Mouse (Mus musculus) heart, adult 9 months (tissue): ENCODE results near the gene 1700020D05Rik.
"Not testable (repeated sequence)": the region's sequence is repeated elsewhere in the genome, so short reads cannot be mapped to it uniquely, and the experiment has no call there.

ENCODE experiments used
- DNase-seq, 2 experiments: peaks; one replicate each; pipeline ENCODE4 v3.0.0; 2022; ENCODE audit warnings: low spot score in 2 of 2

Gene 1700020D05Rik

DNA sequence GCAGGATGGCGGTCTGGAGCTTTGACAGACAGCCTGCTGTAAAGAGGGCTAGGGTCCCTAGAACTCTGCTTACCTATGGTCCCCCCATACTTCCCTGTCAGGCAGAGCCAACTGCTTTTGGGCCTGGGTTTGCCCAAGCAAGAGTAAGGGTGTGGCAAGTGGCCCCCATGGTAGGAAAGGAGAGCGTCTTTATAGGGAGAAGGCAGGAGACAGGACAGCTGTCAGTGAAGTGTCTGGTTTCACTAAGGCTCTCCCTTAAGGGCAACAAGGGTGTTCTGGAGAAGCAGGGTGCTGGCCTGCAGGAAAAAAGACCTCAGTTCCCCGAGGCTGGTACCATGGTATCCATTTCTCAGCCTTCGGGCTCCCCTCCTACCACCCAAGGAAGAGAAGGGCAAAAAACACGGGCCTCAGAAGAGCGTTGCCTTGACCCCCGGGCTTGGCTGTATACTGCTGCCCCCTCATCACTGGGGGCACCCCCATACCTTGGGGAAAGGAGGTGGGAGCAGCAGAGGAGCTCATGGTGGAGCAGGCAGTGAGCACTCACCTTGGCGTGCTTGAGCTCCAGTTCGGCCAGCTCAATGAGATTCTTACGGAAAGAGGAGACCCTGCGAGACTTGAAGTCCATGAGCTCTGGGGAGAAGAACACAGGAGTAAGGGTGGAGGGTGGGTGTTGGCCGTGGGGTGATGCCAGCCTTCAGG lies 8.1 kb downstream of the 1700020D05Rik start:
- no peak for DNase-seq

DNA sequence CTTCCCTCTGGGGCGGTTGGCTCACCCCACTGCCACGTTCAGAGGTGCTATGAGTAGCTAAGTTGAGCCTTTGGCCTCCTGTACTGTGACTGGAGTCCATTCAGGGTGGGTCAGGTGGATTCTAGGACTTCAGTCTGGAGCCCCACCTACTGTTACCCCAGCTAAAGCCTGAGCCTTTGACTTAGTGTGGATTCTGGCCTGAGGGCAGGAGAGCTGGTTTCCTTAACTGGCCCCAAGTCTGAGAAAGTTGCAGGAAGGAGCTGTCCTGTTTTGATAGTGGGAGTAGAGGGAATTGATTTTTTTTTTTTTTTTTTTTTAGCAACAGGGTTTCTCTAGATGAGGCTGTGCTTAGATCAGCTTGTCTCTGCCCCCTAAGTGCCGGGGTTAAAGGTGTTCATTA lies 9.3 kb downstream of the 1700020D05Rik start:
- DNase-seq = no peak

- not testable (repeated sequence) for DNase-seq
These were observed 10.3 kb downstream of the 1700020D05Rik start for GRCm38 (mm10) chr19:5493301-5493721.

DNA sequence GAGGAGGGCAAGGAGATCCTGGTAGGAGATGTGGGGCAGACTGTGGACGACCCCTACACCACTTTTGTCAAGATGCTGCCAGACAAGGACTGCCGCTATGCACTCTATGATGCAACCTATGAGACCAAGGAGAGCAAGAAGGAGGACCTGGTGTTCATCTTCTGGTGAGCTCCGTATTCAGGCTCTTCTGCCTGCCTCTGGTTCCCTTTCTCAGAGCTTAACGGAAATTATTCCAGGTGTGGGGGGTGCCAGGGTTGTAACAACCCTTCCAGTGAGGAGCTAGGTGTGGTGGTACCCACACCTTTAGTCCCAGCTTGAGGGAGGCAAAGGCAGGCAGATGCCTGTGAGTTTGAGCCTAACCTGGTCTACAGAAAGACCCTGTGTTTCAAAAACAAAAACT lies 10.9 kb downstream of the 1700020D05Rik start:
- DNase-seq = no peak

GRCm38 (mm10) chr19:5490898-5491708 lies 12.5 kb downstream of the 1700020D05Rik start:
- DNase-seq = peak; percentile 92 to 93

DNA sequence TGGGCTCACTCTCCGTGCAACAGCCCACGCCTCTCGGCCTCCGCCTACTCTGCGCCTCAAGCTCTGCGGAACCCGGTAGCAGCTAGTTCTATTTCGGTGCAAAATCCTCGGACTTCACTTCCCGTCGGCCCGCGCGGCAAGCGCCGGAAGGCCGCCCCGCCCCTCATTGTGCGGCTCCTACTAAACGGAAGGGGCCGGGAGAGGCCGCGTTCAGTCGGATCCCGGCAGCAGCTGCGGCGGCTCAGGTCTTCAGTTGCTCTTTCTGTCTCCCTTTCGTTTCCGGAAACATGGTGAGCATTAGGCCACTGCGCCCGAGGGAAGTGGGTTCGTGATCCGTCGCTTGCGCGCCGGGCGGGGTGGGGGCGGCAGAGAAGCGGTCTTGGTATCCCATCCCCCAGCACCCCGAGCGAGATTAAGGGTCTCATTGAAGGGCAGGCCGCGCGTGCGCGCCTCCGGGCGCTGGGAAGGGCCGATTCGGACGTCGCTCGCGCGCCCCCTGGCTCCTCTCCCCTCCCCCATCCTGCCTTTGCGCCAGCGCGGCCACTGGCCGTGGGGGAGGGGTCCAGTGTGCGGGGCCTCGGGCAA lies 13.2 kb downstream of the 1700020D05Rik start, which contains the start of gene Cfl1:
TSS of gene Cfl1 (plus strand) at position 143 of the 585 bp plus-strand sequence.
- DNase-seq = peak; percentile 96 to 97

- not testable (repeated sequence) for DNase-seq
These were observed 13.9 kb downstream of the 1700020D05Rik start for GRCm38 (mm10) chr19:5489721-5490120.

GRCm38 (mm10) chr19:5488878-5489571 lies 14.6 kb downstream of the 1700020D05Rik start:
- peak; percentile 98 for DNase-seq

GRCm38 (mm10) chr19:5487768-5488550 lies 15.6 kb downstream of the 1700020D05Rik start, which contains the start of gene Mus81:
Mus81 (minus strand) TSS chr19:5488402.
- DNase-seq = peak; percentile 97 to 98

GRCm38 (mm10) chr19:5486771-5487170 lies 16.8 kb downstream of the 1700020D05Rik start:
- DNase-seq = no peak

- no peak for DNase-seq
These were observed 17.3 kb downstream of the 1700020D05Rik start for GRCm38 (mm10) chr19:5486286-5486685.

DNA sequence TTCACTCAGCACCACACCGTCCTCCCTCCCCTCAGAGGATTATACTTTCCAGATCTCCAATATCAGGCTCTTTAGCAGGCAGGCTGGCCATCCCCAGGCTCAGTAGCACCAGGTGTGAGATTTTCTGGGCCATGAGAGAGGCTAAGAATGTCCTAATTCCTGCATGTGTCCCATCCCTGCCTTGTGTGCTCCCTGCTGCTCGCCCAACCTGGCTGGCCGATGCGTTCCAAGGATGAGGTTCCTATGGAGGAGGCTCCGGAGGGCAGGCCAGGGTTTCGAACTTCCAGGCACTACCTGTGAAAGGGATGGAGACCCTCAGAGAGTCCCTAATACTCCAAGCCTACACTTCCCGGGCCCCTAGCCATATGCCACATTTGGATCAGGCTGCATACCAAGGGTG lies 17.8 kb downstream of the 1700020D05Rik start:
- DNase-seq = no peak

- DNase-seq = no peak
These were observed 18.2 kb downstream of the 1700020D05Rik start for GRCm38 (mm10) chr19:5485371-5485770.

DNA sequence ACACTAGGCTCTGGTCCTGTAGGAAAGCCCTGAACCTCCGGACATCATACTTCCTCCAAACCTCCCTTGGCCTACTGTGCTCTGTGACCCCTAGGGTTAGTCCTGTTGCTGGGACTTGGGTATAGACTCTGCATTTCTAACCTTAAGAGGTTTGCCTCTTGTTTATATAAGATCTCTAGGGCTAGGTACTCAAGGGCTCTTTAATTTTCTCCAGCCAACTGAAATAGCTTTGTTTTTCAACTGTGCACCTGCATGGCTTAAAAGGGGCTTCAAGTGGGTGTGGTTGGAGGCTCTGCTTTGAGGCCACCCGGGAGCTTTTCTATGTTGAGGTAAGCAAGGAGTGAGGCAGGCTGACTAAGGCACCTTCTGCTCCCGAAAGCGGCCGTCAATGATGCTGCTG lies 19.1 kb downstream of the 1700020D05Rik start:
- no peak for DNase-seq

DNA sequence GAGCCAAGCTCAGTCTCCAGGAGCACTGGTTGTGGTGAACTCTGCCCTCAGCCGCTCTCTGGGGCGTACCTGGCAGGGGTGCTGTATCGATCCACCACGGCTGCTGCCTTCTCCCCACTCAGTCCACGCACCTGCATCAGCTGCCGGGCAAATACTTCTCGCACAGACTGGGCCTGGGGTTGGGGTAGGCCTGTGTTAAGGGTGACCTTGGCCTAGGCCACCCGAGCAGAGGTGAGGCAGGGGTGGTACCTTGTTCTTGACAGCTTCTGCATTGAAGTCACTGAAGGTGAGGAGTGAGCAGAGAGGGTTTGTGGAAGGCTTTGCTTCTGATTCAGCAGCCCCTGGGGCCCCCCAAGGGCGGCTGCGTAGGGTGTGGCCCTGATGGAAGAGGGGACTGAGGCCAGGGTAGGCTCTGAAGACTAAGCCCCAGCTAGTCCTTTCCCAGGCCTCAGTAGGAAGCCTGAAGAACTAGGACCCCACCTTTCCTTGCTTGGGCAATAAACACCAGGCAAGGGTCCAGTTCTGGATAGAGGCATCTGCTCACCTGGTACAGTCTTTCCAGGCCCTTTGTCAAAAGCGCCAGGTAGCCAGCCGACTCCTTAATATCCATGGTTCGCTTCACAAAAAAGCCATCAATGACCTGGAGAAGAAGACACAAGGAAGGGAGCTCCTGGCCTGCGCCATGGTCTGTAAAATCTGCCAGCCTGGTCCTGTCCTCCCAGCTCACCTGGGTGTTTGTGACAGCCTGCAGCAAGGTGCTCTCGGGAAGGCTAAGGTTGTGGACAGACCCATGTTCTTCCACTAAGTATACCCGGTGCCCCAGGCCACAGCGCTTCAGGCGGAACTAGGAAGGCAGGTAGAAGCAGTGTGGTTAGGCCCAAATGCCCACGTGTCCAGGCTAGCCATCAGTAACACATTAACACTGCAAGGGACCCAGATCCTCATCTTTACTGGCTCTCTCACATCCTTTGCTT lies 19.9 kb downstream of the 1700020D05Rik start:
- no peak for DNase-seq

- DNase-seq = no peak
These were observed 22.2 kb downstream of the 1700020D05Rik start for GRCm38 (mm10) chr19:5481398-5481797.

- no peak for DNase-seq
These were observed 23.6 kb downstream of the 1700020D05Rik start for GRCm38 (mm10) chr19:5480016-5480415.

DNA sequence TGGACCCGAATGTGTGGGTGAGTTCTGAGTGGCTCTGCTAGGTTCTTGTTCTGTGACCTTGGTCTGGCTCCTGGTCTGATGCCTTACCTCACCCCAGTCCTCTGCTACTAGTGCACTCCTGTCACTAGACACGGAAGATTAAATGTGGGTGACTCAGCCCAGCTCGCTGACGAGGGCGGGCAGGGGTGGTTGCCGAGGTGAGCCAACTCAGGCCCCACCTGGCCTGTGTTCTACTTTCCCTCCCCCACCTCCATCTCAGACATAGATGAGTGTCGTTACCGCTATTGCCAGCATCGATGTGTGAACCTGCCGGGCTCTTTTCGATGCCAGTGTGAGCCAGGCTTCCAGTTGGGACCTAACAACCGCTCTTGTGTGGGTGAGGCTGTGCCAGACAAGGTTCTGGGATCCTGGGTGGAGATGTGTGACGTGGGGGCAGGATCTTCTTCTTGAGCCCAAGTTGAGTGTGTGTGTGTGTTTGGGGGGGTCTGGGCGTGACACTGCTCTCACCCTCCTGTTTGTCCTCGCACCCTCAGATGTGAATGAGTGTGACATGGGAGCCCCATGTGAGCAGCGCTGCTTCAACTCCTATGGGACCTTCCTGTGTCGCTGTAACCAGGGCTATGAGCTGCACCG lies 25.8 kb downstream of the 1700020D05Rik start:
- DNase-seq = no peak

- DNase-seq = no peak
These were observed 26.5 kb downstream of the 1700020D05Rik start for GRCm38 (mm10) chr19:5477004-5477667.
